Mouse (Mus musculus) retina, postnatal 7 days (tissue): ENCODE data around the gene Atp6v0d1.

Experiments
- DNase-seq: peaks from one replicate; pipeline ENCODE4 v3.0.0-alpha.2; 2012; ENCODE audit warnings: low read depth, low spot score

The Atp6v0d1 gene

DNA sequence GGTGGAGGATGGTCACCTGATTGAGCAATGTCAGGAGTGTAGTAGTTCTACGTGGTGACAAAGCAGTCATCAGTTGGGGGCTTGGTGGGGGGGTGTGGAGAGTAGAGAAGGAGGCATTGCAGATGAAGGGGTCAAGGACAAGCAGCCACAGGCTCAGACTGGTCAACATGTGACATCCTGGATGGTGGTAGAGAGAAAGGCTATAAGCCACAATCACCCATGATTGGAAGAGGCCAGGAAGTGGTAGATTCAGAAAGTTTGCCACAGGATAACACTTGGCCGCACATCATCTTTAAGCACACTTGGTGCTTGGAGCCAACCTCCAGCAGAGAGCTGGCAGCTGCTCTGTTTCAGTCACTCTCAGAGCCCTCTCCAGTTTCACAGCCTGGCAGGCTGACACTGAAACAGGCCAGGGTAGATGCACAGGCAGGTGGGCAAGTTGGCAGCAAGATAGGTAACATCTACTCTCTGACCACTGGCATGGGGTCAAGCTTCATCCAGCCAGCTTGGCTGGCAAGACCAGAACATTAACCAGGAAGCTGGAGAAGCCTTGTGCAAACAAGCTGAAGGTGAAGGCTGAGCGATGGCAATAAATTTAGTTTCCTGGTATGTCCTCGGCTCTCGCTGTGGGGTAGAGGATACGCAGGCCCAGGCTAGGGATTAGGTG, 28.7 kb downstream of the Atp6v0d1 start:
- no peak for DNase-seq

DNA sequence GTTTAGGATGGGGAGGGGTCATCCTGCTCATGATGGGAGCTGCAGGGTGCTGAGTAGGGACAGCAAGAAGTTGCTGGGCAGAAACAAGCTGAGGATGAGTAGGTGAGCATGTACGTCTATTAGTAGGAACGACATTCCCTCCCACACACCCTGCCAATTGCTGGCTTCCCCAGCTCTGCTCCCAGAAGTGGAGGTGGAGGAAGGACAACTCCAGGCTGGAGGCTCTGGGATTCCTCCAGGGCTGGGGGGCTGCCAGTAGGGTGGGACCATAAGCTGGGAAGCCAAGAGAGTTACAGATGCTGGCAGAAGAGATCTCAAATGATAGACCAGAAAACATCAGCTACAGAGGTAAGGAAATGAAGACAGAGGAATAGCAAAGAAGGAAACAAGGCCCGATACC, 29.3 kb downstream of the Atp6v0d1 start:
- no peak for DNase-seq

DNA sequence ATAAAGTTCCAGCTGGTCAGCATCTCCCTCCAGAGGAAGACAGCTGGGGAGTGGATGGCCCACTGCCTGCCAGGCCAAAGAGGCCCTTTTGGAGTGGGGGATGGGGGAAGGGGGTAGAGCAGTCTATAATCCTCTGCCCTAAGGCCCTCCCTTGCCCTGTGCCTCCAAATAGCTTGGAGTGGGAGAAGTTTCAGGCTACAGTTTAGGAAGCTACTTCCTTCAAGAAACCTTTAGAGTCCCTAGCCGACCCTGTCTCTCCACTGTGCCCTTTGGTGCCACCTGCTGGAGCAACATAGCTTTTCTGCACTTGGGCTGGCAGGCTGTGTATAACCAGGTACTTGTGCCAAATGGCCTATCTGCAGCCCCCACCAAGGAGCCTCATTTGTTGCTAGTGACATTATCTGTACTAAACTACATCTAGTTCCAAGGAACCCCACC, 31.9 kb downstream of the Atp6v0d1 start:
- DNase-seq, result peak; percentile 65

DNA sequence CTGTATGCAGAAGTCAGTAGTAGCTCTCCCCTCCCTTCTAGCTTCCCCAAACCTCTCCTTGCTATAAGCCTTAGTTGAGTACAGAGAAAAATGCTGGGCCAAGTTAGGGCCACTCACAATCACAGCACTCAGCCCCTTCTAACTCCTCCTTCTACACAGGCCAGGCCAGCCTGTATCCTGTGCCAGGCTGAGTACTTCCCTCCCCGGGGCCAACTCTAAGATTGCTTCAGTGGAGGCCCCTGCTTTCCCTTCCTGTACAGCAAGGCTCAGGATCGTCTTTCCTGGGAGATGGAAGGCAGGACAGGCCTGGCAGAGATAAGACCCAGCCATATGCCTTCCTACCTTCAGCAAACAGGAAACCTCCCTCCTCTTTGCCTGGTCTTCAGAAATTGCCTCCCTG, 32.4 kb downstream of the Atp6v0d1 start:
- no peak for DNase-seq

DNA sequence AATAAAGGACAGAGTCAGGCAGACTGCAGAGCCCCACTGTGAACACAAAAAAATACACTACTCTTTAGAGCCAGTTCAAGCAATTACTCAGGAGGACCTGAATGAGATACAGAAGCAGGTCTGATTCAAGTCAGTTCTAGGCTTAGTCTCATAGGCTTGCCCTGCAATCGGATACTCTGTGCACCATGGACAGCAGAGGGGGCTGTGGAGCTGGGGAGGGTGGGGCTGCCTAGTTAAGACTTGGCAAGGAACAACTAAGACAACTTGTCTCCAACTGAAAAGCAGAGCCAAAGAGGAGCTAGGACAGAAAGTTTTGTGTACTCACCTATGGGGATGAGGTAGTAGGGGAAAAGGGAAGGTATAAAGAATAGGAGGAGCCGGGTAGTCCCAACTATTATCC, 34.1 kb downstream of the Atp6v0d1 start:
- no peak for DNase-seq

DNA sequence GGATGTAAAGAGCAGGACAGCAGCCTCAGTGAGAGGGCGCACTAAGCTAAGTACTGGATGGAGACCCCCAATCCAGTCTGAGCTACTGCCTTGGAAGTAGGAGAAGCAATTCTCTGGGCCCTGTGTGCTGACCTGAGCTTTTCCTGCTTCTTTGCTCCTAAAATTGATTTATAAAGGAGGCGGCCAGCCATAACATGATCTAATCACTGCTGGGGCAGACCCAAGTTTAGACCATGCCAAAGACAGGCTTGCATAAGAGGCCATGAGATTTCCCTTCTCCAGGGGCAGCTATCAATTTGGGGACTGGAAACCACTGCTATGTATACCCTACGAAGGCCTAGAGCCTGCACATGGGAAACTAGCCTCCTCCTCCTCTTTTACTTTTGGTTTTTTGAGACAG, 36.6 kb downstream of the Atp6v0d1 start:
- no peak for DNase-seq

DNA sequence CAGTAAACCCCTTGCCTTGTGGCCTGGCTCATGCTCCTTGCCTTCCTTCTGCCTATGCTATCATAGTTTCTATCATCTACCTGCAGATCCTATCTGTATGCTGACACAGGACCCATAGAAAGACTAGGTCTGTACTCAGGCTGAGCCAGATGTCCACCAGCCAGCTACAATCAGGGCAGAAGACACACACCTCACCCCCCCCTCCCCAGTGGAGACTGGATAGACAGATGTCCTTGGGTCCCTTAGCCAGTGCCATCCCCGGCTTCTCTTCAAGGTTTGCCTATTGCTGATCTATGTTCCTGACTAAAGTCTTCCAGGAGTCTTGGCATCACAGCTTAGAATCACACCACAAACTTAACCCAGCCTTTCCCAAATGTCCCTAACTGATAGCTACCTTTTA, 37.6 kb downstream of the Atp6v0d1 start:
- DNase-seq, result no peak

DNA sequence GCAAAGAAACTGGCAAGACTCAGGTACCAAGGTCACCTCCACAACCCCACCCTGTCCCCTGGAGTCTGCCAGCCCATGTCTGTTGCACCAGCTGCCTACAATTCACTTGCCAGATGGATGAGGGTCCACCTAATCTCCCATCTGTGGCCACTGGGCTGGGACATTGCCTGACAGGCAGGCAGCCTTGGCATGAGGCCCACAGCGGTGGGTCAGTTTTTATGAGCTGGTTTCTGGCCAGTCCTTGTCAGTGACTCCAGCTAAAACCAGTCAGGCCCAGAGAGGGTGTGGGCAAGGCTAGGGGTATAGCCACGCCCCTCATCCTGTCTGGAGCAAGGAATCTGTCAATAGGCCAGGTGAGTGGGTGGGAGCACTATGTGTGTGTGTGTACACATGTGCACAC, 38.7 kb downstream of the Atp6v0d1 start:
- no peak for DNase-seq

DNA sequence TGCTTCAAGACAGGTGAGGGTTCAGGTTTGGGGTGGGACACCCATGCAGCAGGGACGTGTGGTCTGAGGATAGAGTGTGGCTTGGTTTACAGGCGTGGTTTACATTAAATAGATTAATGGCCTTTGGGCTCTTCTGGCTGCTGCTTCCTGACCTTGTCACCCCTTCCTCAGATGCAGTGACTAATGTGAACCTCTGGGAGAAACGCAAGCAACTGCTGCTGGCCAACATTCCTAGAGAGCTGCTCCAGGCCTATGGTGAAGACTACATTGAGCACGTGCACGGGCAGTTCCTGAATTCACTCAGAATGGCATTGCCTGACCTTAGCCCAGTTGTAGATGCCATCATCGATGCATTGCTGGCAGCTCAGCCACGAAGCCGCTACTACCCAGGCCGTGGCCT, 43.0 kb downstream of the Atp6v0d1 start:
- no peak for DNase-seq

DNA sequence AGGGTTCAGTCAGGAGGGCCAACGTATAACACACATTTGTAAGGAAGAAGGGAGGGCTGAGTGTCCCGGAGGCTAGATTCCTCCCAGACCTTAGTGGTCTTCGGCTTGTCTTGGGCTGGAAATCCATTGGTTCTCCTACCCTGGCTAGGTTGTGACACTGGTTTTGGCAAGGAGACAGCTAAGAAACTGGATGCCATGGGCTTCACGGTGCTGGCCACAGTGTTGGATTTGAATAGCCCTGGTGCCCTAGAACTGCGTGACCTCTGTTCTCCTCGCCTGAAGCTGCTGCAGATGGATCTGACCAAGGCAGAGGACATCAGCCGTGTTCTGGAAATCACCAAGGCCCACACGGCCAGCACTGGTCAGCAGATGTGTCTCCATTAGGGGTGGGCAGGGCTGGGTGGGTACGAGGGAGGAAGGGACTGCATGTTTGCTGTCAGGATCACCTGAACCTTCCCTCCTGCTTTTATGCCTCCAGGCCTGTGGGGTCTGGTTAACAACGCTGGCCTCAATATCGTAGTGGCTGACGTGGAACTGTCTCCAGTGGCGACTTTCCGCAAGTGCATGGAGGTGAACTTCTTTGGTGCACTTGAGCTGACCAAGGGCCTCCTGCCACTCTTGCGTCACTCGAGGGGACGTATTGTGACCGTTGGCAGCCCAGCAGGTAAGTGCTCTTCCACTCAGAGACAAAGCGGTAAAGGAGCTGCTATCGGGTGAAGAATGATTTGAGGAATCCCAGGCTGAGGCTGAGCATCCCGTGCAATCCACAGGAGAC, 43.7 kb downstream of the Atp6v0d1 start:
- no peak for DNase-seq

DNA sequence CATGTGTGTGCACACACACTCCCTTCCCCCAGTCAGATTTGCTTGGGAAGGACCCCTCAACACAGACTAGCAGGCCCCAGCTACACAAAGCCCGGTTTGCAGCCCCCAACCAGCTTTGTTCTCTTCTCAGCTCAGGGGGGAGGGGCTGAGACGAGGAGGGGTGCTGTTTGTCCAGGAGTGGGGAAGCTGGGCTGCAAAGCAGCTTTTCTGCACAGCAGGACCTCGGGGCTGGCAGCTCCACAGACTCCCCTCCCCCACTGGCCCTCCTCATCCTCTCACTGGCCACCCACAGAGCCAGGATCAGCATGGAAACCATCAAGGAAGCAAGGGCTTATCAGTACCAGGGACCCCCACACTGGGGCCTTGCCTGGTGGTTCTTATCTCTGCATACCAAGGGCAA, 44.8 kb downstream of the Atp6v0d1 start:
- DNase-seq, result no peak

DNA sequence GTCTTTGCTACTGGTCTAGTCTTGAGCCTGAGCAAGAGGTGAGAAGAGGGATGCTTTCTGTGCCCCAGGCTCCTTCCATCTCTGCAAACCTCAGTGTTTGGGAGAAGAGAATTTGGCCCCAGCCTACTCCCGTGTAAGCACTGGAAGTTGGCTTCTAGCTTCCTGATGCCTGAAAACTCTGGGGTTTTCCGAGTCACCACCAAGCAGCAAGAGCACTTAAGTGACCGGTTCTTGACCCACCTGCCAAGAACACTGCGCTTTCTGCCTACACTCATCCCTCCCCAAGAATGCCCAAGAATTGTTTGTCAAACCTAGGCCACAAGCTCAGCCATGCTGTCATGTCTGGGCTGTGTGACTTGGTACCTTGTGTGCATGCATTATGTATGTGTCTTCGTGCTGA, 45.3 kb downstream of the Atp6v0d1 start:
- no peak for DNase-seq

DNA sequence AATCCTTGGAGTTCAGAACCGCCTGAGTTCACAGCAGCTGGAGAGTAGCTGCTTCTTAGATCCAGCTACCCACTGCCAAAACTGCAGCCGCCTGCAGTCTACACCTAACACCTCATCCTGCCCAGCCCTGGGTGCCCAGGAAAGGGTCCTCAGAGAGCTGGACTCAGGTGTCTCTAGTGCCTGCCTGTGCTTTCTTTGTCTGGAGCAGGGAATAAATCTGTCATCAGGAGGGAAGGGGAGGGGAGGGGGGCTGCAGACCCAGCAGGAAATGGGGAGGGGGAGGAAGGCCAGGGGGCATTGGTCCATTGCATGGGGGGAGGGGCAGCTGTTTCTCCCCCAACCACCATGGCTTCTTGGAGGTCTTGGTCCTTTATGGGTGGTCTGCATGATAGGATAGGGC, 46.3 kb downstream of the Atp6v0d1 start:
- no peak for DNase-seq

DNA sequence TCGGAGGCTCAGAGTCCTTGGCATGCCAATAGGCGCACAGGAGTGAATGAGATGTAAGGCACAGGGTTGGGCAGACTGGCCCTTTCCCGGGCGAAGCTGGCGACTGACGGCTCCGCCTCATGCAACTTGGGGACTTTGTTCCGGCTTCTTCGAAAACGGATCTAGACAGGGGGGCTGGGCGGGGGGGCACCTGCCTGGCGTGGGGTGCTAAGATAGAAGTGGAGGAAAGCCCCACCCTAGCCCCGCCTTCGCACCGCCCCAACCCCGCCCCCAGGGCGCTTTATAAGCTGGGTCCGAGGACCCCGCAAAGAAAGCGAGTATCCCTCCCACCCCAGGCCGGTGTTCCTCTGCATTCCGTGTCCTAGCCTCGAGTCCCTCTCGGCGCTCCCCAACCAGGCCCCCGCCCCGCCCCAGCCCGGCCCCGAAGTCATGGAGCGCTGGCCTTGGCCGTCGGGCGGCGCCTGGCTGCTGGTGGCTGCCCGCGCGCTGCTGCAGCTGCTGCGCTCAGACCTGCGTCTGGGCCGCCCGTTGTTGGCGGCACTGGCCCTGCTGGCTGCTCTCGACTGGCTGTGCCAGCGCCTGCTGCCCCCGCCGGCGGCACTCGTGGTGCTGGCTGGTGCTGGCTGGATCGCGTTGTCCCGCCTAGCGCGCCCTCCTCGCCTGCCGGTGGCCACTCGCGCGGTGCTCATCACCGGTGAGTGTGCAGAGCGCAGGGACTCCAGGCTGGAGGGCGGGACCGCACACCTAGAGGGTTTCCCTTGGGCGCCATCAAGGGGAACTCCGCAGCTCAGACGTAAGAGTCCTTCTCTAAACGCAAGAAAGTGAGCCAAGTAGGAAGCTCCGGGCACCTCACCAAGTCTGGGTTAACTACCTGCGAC, 47.2 kb downstream of the Atp6v0d1 start, which contains the start of gene Hsd11b2:
Gene Hsd11b2, plus strand, starts transcription at position 320 of the 878 bp plus-strand sequence.
- DNase-seq, result no peak

DNA sequence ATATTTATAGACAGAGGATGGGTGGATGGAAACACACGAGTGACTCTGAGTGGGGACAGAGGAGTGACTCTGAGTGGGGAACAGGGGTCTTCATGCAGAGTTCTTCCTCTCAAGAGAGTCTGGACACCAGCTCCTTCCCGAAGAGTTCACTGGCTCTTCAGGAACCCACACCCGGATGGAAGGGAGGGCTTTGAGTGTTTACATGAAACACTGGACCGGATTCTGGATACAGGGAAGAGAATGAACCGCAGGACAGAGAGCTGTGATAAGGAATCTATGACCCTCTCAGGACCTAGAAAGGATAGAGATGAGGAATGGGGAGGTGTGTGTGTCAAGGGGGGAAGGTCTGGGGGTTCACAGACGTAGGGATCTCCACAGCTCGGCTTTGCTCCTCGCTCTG, 48.5 kb downstream of the Atp6v0d1 start:
- no peak for DNase-seq

DNA sequence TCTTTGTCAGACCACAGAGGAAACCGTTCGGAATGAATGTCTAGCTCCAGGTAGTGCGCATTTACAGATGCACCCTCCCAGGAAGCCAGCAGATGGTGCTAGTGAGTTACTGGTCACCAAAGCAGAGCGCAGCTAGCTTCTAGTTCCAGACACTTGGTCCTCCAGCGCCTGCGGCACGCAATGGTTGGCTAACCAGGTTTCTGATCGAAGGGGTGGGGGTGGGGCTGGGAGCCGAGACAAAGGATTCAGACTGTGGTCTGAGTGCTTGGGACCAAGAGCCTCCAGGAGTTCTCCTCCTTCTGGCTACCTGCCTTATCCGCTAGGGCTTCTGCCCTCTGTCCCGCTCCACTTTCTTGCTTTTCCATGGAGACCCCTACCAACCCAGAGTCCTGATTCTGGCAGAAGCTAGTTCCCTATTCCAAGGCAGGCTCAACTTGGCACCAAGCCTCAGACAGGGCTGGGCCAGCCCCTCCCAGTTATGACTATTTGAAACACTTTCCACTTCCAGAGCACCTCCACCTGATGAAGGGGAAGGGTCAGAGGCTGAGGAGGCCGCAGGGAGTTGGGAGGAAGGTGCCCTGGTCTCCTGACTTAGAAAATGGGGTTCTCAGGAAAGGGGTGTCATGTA, 49.7 kb downstream of the Atp6v0d1 start:
- DNase-seq, result peak; percentile 67

DNA sequence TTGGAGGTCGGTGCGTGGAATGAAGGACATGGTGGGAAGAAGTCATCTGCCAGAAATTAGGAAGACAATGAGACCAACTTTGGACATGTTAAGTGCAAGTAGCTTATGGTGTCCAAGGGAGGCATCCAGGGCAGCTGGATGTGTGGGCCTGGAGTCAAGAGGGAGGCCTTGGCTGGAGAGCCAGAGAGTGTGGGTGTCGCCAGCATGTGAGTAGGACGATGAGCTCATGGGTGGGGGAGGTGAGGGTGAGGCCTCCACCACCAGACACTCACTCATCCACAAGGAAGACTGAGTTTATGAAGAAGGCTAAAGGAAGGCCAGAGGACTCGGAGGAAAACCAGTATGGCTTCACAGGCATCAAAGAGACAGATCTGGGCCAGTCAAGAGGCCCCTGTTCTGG, 51.2 kb downstream of the Atp6v0d1 start:
- DNase-seq, result no peak

DNA sequence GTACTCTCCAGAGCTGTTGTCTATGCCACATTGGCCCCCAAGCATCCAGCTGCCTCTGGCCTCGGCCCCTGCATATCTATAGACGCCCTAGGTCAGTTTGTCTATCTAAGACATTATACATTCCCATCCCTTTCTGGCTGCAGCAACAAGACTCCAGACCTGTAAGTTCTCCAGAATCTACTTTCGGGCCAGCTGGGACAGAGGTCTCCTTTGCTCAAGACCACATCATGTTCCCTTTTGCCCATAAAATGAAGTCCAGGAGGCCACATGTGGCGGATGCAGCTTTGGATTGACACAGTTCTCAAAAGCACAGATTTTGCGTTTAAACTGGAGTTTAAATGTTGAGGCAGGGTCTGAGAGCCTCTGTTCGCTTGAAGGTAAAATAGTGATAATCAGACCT, 51.7 kb downstream of the Atp6v0d1 start:
- DNase-seq, result no peak

DNA sequence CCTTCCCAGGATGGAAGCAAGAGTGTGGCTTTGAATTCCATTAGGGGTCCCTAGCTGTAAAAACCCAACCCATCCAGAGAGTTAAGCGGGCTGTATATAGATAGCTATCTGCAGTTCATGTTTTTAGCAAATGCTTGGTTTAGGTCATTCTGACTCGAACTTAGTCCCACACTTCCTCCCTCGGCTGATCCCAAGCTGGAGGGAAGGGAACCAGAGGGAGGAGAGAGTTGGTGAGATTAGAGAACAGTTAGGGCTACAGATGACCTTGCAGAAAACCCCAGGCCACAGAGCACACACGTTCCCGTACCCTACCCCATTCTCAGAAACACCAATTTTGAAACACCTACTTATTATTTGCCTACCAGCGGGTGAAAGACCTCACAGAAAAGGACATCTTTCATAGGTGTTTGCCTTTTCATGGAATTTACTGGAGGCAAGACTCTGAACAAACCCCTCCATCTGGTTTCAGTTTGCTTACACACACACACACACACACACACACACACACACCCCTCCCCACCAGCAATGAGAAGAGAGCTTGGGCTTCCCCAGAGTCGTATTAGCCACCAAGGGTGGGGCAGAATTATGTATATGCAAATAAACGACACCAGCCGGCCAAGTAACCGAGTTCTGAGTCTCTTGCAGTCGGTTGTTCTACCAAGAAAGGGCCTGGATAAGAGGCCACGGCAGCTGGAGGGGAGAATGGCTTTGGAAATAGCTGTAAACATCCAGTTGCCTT, 55.7 kb downstream of the Atp6v0d1 start:
- DNase-seq, result no peak

DNA sequence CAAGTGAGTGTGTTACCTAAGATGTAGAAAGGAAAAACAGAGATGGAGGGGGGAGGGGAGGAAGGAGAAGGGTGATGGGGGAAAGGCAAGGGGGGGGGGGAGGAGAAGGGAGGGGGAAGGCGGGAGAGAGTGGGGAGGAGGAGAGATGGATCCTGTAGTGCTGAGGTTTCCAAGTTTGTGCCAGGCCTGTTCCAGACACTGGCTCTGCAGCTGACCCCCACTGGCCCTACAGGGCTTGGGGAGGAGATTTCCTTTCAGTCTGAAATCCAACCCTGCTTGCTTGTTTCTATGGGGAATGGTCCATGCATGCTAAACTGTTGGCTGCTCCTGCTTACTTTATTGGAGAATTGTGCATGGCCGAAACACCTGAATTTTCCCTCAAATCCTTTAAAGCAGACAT, 57.1 kb downstream of the Atp6v0d1 start:
- no peak for DNase-seq

DNA sequence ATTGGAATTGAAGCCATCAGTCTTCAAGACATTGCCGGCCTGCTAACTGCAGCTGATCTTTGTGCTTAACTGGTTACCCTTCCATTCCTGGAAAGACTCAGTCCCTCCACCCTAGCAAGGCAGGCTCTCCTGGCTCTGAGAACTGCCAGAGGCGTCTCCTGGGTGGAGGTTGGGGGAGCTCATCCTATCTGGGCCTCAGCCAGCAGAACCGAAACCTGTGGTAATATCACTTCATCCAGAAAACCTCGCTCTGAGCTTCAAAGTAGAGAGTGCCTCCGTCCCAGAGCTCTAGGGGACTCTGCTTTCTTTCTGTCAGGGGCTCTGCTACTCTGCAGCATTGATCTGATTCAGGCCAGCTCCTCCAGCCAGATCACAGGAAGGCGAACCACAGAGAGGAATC, 58.9 kb downstream of the Atp6v0d1 start:
- no peak for DNase-seq
